Mouse (Mus musculus) liver, postnatal 0 days (tissue): ENCODE measurements around the gene Ntn1.

Experiments used
- CTCF ChIP-seq: sonication (generic); IDR thresholded peaks from 2 replicates; pipeline ENCODE4 v1.5.1; 2016; ENCODE audit warnings: antibody characterized with exemption, low read depth
- EP300 ChIP-seq: IDR thresholded peaks from 2 replicates; pipeline ENCODE4 v1.6.1; 2016; ENCODE audit warnings: antibody characterized with exemption, low read depth, mild to moderate bottlenecking

DNA sequence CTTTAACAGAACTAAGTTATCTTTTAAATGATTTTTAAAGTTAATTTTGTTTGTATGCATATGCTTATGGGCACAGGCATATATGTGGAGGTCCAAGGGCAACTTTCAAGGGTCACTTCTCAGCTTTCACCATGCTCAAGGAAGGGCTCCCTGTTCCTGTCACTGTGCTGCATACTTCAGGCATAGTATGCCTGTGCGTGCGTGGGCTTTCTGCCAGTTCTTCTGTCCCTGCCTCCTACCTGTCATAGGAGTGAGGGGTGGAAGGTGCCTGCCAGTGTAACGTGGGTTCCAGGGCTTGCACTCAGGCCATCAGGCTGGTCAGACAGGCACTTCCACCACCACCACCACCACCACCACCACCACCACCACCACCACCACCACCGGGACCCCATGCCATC, 228.0 kb downstream of the Ntn1 start:
- no peak for TF ChIP-seq CTCF
- no peak for TF ChIP-seq EP300
